ENCODE assay signal across 37 mouse cellular contexts in the genomic region with DNA sequence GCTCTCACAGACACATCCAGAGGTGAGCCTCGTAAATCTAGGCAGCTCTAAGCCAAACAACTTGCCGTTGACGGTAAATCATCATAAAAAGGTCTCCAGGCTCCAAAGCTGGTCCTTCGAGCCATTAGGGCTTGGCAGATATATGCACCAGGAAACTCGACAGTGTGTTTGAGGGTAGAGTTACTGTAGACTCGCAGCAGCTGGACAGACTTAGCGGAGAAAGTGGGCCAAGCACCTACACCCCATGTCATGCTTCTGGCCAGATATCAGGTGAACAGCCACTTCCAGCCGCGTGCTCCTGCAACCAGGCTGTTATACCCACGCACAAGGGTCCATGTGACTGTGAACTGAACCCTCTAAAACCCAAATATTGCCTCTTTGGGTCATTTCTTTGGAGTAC. TPM values are rescaled to one million over a fixed set of nuclear protein-coding genes. Genes with fewer than 3 reads are reported as not detected.
"Had no signal": no experiment of that assay in that cellular context is flagged by ENCODE, and none has a peak within 500 bp of the region (broad histone marks: within the 10 kb centered on the region; RNA-seq: fewer than 3 reads in every experiment).

No protein-coding gene starts in this region.

- H3K27ac ChIP-seq: forebrain, embryonic 15.5 days; heart, embryonic 10.5 days; hindbrain, embryonic 13.5 days; hindbrain, embryonic 15.5 days; hindbrain, postnatal 0 days; limb, embryonic 13.5 days; limb, embryonic 15.5 days; liver, embryonic 12.5 days; liver, embryonic 14.5 days had no signal

- ATAC-seq: forebrain, embryonic 15.5 days; forebrain, postnatal 0 days; hindbrain, postnatal 0 days; intestine, embryonic 16.5 days; liver, embryonic 12.5 days had no signal

- DNase-seq: forebrain, postnatal 0 days; heart, adult 18-20 months; heart, postnatal 10 days; heart, postnatal 36 days; kidney, adult 11 months; kidney, adult 8-10 months; kidney, postnatal 36 days; layer of hippocampus, adult 9-11 months; layer of hippocampus, postnatal 36 days; left cerebral cortex, postnatal 4 days had no signal

- H3K9ac ChIP-seq: forebrain, embryonic 15.5 days; forebrain, postnatal 0 days; heart, embryonic 12.5 days; hindbrain, embryonic 13.5 days; hindbrain, embryonic 15.5 days; limb, embryonic 13.5 days; limb, embryonic 15.5 days; liver, embryonic 12.5 days; liver, embryonic 14.5 days had no signal

- H3K4me3 ChIP-seq: forebrain, embryonic 15.5 days; heart, embryonic 10.5 days; heart, embryonic 12.5 days; hindbrain, embryonic 13.5 days; hindbrain, embryonic 15.5 days; limb, embryonic 13.5 days; limb, embryonic 15.5 days; liver, embryonic 12.5 days had no signal

- H3K27me3 ChIP-seq: forebrain, embryonic 15.5 days; heart, embryonic 12.5 days; hindbrain, embryonic 13.5 days; hindbrain, embryonic 15.5 days; limb, embryonic 13.5 days; limb, embryonic 15.5 days; liver, embryonic 12.5 days had no signal

- H3K4me2 ChIP-seq: forebrain, embryonic 15.5 days; heart, embryonic 12.5 days; hindbrain, embryonic 13.5 days; hindbrain, embryonic 15.5 days; limb, embryonic 13.5 days; limb, embryonic 15.5 days; liver, embryonic 12.5 days had no signal

- H3K9me3 ChIP-seq: forebrain, embryonic 15.5 days; heart, embryonic 10.5 days; heart, embryonic 12.5 days; hindbrain, embryonic 13.5 days; hindbrain, embryonic 15.5 days; limb, embryonic 13.5 days; limb, embryonic 15.5 days; liver, embryonic 12.5 days had no signal

RNA-seq across cellular contexts. Expression of gene Ttc22, which starts 33.4 kb away (rescaled TPM):
- total RNA-seq: gastrocnemius, adult 8-10 months; granulocyte monocyte progenitor cell, adult 5-6 weeks; heart, adult 18-20 months; heart, postnatal 36 days; hematopoietic stem cell, adult 5-6 weeks had no signal
- polyA plus RNA-seq: liver, adult 2 months had no signal

RNA-seq across cellular contexts. Expression of gene Lexm, which starts 38.6 kb away (rescaled TPM):
- total RNA-seq: forebrain, postnatal 0 days; gastrocnemius, adult 8-10 months; granulocyte monocyte progenitor cell, adult 5-6 weeks; heart, adult 18-20 months; heart, adult 8-10 months; heart, postnatal 10 days; heart, postnatal 36 days; hematopoietic stem cell, adult 5-6 weeks; hindbrain, postnatal 0 days; layer of hippocampus, adult 18-20 months; layer of hippocampus, adult 8-10 months; layer of hippocampus, postnatal 14 days; layer of hippocampus, postnatal 36 days; left cerebral cortex, adult 18-20 months; left cerebral cortex, adult 8-10 months; left cerebral cortex, postnatal 25 days; liver, adult 2 months had no signal
- polyA plus RNA-seq: forebrain, embryonic 15.5 days; forebrain, postnatal 0 days; heart, embryonic 10.5 days; heart, embryonic 14.5 days; heart, embryonic 16.5 days; hindbrain, embryonic 15.5 days; hindbrain, postnatal 0 days; intestine, embryonic 16.5 days; kidney, embryonic 14.5 days; large intestine, adult 2 months; limb, embryonic 15.5 days; liver, adult 2 months; liver, embryonic 16.5 days had no signal
